Mouse (Mus musculus) olfactory bulb, adult 2 months (tissue): Measurements from ENCODE around the gene Lgals3bp.

Source experiments
- CTCF ChIP-seq: fragments of 200-500 bp; IDR thresholded peaks from 2 replicates; pipeline ENCODE4 v1.5.1; 2012; ENCODE audit warnings: low read depth, mild to moderate bottlenecking, low read length, moderate library complexity; ENCODE audit not compliant: insufficient read depth
- POLR2A ChIP-seq: fragments of 200-500 bp; IDR thresholded peaks from 2 replicates; pipeline ENCODE4 v1.6.1; 2012; ENCODE audit warnings: mild to moderate bottlenecking, low read depth, low read length, moderate library complexity; ENCODE audit not compliant: insufficient read depth

- TF ChIP-seq CTCF (no peak), POLR2A (no peak)
These were observed at the start of gene Lgals3bp for GRCm38 (mm10) chr11:118401760-118402280.
